Mouse (Mus musculus) cerebellum, postnatal 25 days (tissue): ENCODE results near the gene Fhad1.

Experiments
- DNase-seq, 2 experiments: peaks; one replicate each; pipeline ENCODE4 v3.0.0; 2021; ENCODE audit warnings: mixed read lengths in 2 of 2

Gene Fhad1

GRCm38 (mm10) chr4:141881289-141881914 lies 133.5 kb downstream of the Fhad1 start:
- no peak for DNase-seq

- no peak for DNase-seq
Observed at GRCm38 (mm10) chr4:141879875-141880274, 135.0 kb downstream of the Fhad1 start.

- no peak for DNase-seq
Observed at GRCm38 (mm10) chr4:141879074-141879473, 135.8 kb downstream of the Fhad1 start.

GRCm38 (mm10) chr4:141878621-141879020 lies 136.3 kb downstream of the Fhad1 start:
- no peak for DNase-seq

- DNase-seq = no peak
Observed at GRCm38 (mm10) chr4:141875481-141876108, 139.3 kb downstream of the Fhad1 start.

GRCm38 (mm10) chr4:141874601-141875460 lies 140.1 kb downstream of the Fhad1 start, which contains the start of gene Efhd2:
TSS of gene Efhd2 (minus strand) at chr4:141874920.
- peak; percentile 83 to 89 for DNase-seq

GRCm38 (mm10) chr4:141874111-141874600 lies 140.7 kb downstream of the Fhad1 start:
- DNase-seq = no peak

GRCm38 (mm10) chr4:141872977-141873376 lies 141.9 kb downstream of the Fhad1 start:
- DNase-seq = peak in 1 of 2 experiments; percentile 34

GRCm38 (mm10) chr4:141871909-141872308 lies 143.0 kb downstream of the Fhad1 start:
- peak; percentile 72 to 79 for DNase-seq

GRCm38 (mm10) chr4:141871333-141871725 lies 143.6 kb downstream of the Fhad1 start:
- no peak for DNase-seq

- peak; percentile 67 to 75 for DNase-seq
Observed at GRCm38 (mm10) chr4:141870666-141871332, 144.1 kb downstream of the Fhad1 start.

- no peak for DNase-seq
Observed at GRCm38 (mm10) chr4:141869436-141870215, 145.3 kb downstream of the Fhad1 start.

GRCm38 (mm10) chr4:141868051-141868450 lies 146.8 kb downstream of the Fhad1 start:
- DNase-seq = no peak

- peak; percentile 59 to 77 for DNase-seq
Observed at GRCm38 (mm10) chr4:141867498-141867897, 147.4 kb downstream of the Fhad1 start.

- peak; percentile 55 to 66 for DNase-seq
Observed at GRCm38 (mm10) chr4:141866933-141867490, 147.9 kb downstream of the Fhad1 start.

- DNase-seq = peak in 1 of 2 experiments; percentile 55
Observed at GRCm38 (mm10) chr4:141865600-141865999, 149.3 kb downstream of the Fhad1 start.

GRCm38 (mm10) chr4:141865006-141865405 lies 149.9 kb downstream of the Fhad1 start:
- DNase-seq = no peak

- DNase-seq = no peak
Observed at GRCm38 (mm10) chr4:141864506-141864905, 150.4 kb downstream of the Fhad1 start.

- DNase-seq = no peak
Observed at GRCm38 (mm10) chr4:141863726-141864280, 151.1 kb downstream of the Fhad1 start.

GRCm38 (mm10) chr4:141862867-141863266 lies 152.0 kb downstream of the Fhad1 start:
- peak in 1 of 2 experiments; percentile 30 for DNase-seq
